Comparison of ENCODE assay signal across 10 mouse cellular contexts in genomic region chr12:79843496-79843895, GRCm38 (mm10).
A peak's percentile ranks its signal among the peaks of the same experiment; 100 is the strongest.
DNase-seq lines count a peak whose midpoint lies in the region; ATAC-seq and TF ChIP-seq lines count a peak whose summit lies in the region.
"Had no signal": no experiment of that assay in that cellular context is flagged by ENCODE, and none has a peak within 500 bp of the region (broad histone marks: within the 10 kb centered on the region; RNA-seq: fewer than 3 reads in every experiment).

No protein-coding gene starts in this region.

- no peaks in the 10 kb centered on the region for H3K9me3 ChIP-seq in heart, embryonic 14.5 days (ENCODE audit: control insufficient read depth, low read length)
- H3K9me3 ChIP-seq in midbrain, embryonic 12.5 days, result no peaks in the 10 kb centered on the region
- H3K9me3 ChIP-seq in midbrain, embryonic 11.5 days (ENCODE audit: control insufficient read depth, low read length), result no peaks in the 10 kb centered on the region
- H3K9me3 ChIP-seq in intestine, postnatal 0 days (ENCODE audit: control insufficient read depth), result no peaks in the 10 kb centered on the region
- H3K9me3 ChIP-seq in stomach, embryonic 16.5 days (replicated peaks; ENCODE audit: control insufficient read depth, low read length), result no peaks in the 10 kb centered on the region
- H3K9me3 ChIP-seq: G1E had no signal

- H3K36me3 ChIP-seq in heart, embryonic 14.5 days (ENCODE audit: control insufficient read depth, insufficient read depth, low read length), result no peaks in the 10 kb centered on the region
- no peaks in the 10 kb centered on the region for H3K36me3 ChIP-seq in midbrain, embryonic 12.5 days
- H3K36me3 ChIP-seq in midbrain, embryonic 11.5 days (ENCODE audit: control insufficient read depth, insufficient read depth, low read length), result no peaks in the 10 kb centered on the region
- no peaks in the 10 kb centered on the region for H3K36me3 ChIP-seq in intestine, postnatal 0 days (ENCODE audit: control insufficient read depth, insufficient read depth)
- H3K36me3 ChIP-seq in stomach, embryonic 16.5 days (ENCODE audit: control insufficient read depth, insufficient read depth, low read length), result no peaks in the 10 kb centered on the region
- H3K36me3 ChIP-seq: G1E had no signal

- H3K4me1 ChIP-seq in heart, embryonic 14.5 days (ENCODE audit: control insufficient read depth in 2 of 2, insufficient read depth in 2 of 2, low read length in 2 of 2), result peaks cover 45 to 64% of the 10 kb centered on the region in 2 experiments
- peaks cover 89% of the 10 kb centered on the region for H3K4me1 ChIP-seq in midbrain, embryonic 12.5 days
- H3K4me1 ChIP-seq in midbrain, embryonic 11.5 days (ENCODE audit: control insufficient read depth, insufficient read depth, low read length), result peaks cover 51% of the 10 kb centered on the region
- peaks cover 6% of the 10 kb centered on the region; the same call in 1 of the 2 replicates for H3K4me1 ChIP-seq in intestine, postnatal 0 days (replicated peaks; ENCODE audit: control insufficient read depth, insufficient read depth, low read length)
- H3K4me1 ChIP-seq in stomach, embryonic 16.5 days (ENCODE audit: control insufficient read depth, insufficient read depth, low read length), result peaks cover 60% of the 10 kb centered on the region

- H3K9ac ChIP-seq in heart, embryonic 14.5 days (ENCODE audit: low read length), result no peak overlapping the region
- H3K9ac ChIP-seq in midbrain, embryonic 12.5 days (replicated peaks), result no peak overlapping the region
- no peak overlapping the region for H3K9ac ChIP-seq in midbrain, embryonic 11.5 days (ENCODE audit: low read length)
- no peak overlapping the region for H3K9ac ChIP-seq in intestine, postnatal 0 days (ENCODE audit: low read depth, low read length)
- H3K9ac ChIP-seq in stomach, embryonic 16.5 days (ENCODE audit: low read length), result no peak overlapping the region

- H3K4me2 ChIP-seq in heart, embryonic 14.5 days (ENCODE audit: low read length), result no peak overlapping the region
- H3K4me2 ChIP-seq in midbrain, embryonic 12.5 days (replicated peaks), result no peak overlapping the region
- no peak overlapping the region for H3K4me2 ChIP-seq in midbrain, embryonic 11.5 days
- no peak overlapping the region for H3K4me2 ChIP-seq in intestine, postnatal 0 days (replicated peaks; ENCODE audit: low read depth)
- no peak overlapping the region for H3K4me2 ChIP-seq in stomach, embryonic 16.5 days (ENCODE audit: low read depth, low read length)

- no peak overlapping the region for H3K4me3 ChIP-seq in heart, embryonic 14.5 days (ENCODE audit: control insufficient read depth in 1 of 2, insufficient read depth in 1 of 2, low read depth in 1 of 2, low read length in 2 of 2)
- H3K4me3 ChIP-seq in midbrain, embryonic 12.5 days, result no peak overlapping the region
- no peak overlapping the region for H3K4me3 ChIP-seq in midbrain, embryonic 11.5 days (ENCODE audit: low read depth, low read length)
- H3K4me3 ChIP-seq in intestine, postnatal 0 days (ENCODE audit: low read depth, low read length), result no peak overlapping the region
- H3K4me3 ChIP-seq in stomach, embryonic 16.5 days (replicated peaks; ENCODE audit: low read length), result no peak overlapping the region

- H3K27me3 ChIP-seq in heart, embryonic 14.5 days (ENCODE audit: control insufficient read depth, insufficient read depth, low read length), result no peaks in the 10 kb centered on the region
- peaks cover 6% of the 10 kb centered on the region; the same call in 1 of the 2 replicates for H3K27me3 ChIP-seq in midbrain, embryonic 12.5 days
- H3K27me3 ChIP-seq in midbrain, embryonic 11.5 days (ENCODE audit: control insufficient read depth, insufficient read depth, low read length), result no peaks in the 10 kb centered on the region
- no peaks in the 10 kb centered on the region for H3K27me3 ChIP-seq in intestine, postnatal 0 days (replicated peaks; ENCODE audit: control insufficient read depth, insufficient read depth, low read length)
- no peaks in the 10 kb centered on the region for H3K27me3 ChIP-seq in stomach, embryonic 16.5 days (ENCODE audit: control insufficient read depth, insufficient read depth, low read length)

- ATAC-seq in heart, embryonic 14.5 days (ENCODE audit: insufficient number of reproducible peaks, insufficient read depth, low FRiP score, low read depth), result no peak
- ATAC-seq in midbrain, embryonic 12.5 days (ENCODE audit: low FRiP score, low read depth), result no peak
- ATAC-seq in midbrain, embryonic 11.5 days (ENCODE audit: low FRiP score), result no peak
- no peak for ATAC-seq in intestine, postnatal 0 days
- no peak for ATAC-seq in stomach, embryonic 16.5 days (ENCODE audit: insufficient read depth, low FRiP score)

- intact Hi-C loops in heart, postnatal 14 days (cut with DNase I), result loop anchor here (2.0 kb wide), 1 partner anchor 21 kb away; no protein-coding TSS in a partner anchor

- H3K27ac ChIP-seq in heart, embryonic 14.5 days (replicated peaks in 1 of 2; ENCODE audit: control insufficient read depth in 1 of 2, insufficient read depth in 1 of 2, low read depth in 2 of 2, low read length in 2 of 2), result peak overlapping the region; percentile 69 to 85
- H3K27ac ChIP-seq in midbrain, embryonic 12.5 days (replicated peaks), result peak overlapping the region; percentile 22; the same call in 1 of the 2 replicates
- no peak overlapping the region for H3K27ac ChIP-seq in midbrain, embryonic 11.5 days (ENCODE audit: low read depth, low read length)
- H3K27ac ChIP-seq in intestine, postnatal 0 days (ENCODE audit: low read depth, low read length), result peak overlapping the region; percentile 21; the same call in 1 of the 2 replicates
- peak overlapping the region; percentile 90 for H3K27ac ChIP-seq in stomach, embryonic 16.5 days (ENCODE audit: low read length)

- WGBS in heart, embryonic 14.5 days, result 55% methylated on average over 6 of the region's 6 CpGs
- WGBS in midbrain, embryonic 12.5 days, result 66% methylated on average over 6 of the region's 6 CpGs
- WGBS in midbrain, embryonic 11.5 days, result 59% methylated on average over 6 of the region's 6 CpGs
- 45% methylated on average over 6 of the region's 6 CpGs for WGBS in intestine, postnatal 0 days
- 39% methylated on average over 6 of the region's 6 CpGs for WGBS in stomach, embryonic 16.5 days

- DNase-seq in heart, postnatal 14 days, result no peak
- no peak for DNase-seq in midbrain, embryonic 11.5 days (ENCODE audit: low spot score, missing footprints)
- DNase-seq in right cerebral cortex, adult 18-20 months, result no peak
- DNase-seq in MN1 (ENCODE audit: low spot score), result no peak
- DNase-seq: adrenal gland, postnatal 14 days had no signal

- TF ChIP-seq CTCF in intestine, postnatal 0 days (IDR thresholded peaks at IDR 0.05; ENCODE audit: low read depth), result no peak
